Mouse (Mus musculus) layer of hippocampus, adult 18-20 months (tissue): Measurements from ENCODE around the gene Gjc2. TPM values are rescaled to one million over a fixed set of nuclear protein-coding genes. Genes with fewer than 3 reads are reported as not detected.
"Not testable (repeated sequence)": the region's sequence is repeated elsewhere in the genome, so short reads cannot be mapped to it uniquely, and the experiment has no call there.

Experiments used
- DNase-seq, 2 experiments: peaks; one replicate each; pipeline ENCODE4 v3.0.0; 2022; ENCODE audit warnings: low spot score in 2 of 2
- long read RNA-seq: library from polyadenylated mRNA; stranded (forward); transcript quantifications from one replicate; pipeline ENCODE4 v2.0.0, GENCODE M21; 2021
- total RNA-seq, 2 experiments: library from RNA; stranded (reverse); gene quantifications; 2 replicates each; pipeline ENCODE4 v1.2.3; 2021

Gene Gjc2
- total RNA-seq, result 10 to 100 TPM; 11.9 to 13.6 TPM
- long read RNA-seq, transcript Gjc2-202 (2 exons, 2,187 nt), result major isoform, 11 of 14 reads
- long read RNA-seq, partial matches to known transcripts, result 0 of 14 reads
- long read RNA-seq, other reads (novel, unspliced or antisense), result 3 of 14 reads

DNA sequence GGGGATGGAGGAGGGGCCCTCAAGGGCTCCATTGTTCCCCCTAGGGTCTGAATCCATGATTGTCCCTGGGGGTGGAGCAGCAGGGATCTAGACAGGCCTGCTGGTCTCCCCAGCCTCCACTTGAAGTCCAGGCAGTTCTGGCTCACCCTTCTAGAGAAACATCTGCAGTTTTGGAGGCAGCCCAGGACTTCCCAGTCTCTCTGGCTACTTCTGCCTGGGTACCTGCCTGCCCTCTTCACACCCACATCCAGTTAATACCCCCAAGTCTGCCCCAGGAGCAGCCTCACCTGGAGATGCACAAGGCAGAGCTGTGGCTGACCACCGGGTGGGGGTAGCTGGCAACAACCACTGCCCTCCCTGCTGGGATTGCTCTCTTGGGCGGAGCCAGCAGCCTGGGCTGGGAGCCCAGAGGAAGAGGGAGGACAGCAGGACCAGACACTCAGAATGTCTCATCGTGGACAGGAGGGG, at the start of gene Gjc2:
Gjc2 (minus strand) TSS at position 350 of the 468 bp plus-strand sequence.
- peak; percentile 24 to 35 for DNase-seq

DNA sequence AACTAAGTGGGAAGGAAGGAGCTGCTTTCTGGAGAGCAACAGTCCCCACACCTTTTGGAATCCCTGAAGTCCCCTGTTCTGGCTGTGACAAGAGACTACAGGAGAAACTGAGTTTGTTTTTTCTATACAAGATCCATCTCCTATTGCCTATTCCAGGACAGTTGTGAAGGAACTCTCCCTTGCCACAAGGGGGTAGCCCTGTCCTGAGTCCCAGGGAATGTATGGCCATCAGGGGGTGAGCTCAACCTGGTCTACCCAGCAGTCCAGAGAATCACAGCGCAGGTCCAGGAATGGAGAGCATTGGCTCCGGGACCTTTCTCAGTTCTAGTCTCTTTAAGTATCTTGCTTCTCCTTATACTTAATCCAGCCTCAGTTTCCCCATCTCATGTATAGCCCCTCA, 49.8 kb upstream of the Gjc2 start:
- DNase-seq, result no peak

DNA sequence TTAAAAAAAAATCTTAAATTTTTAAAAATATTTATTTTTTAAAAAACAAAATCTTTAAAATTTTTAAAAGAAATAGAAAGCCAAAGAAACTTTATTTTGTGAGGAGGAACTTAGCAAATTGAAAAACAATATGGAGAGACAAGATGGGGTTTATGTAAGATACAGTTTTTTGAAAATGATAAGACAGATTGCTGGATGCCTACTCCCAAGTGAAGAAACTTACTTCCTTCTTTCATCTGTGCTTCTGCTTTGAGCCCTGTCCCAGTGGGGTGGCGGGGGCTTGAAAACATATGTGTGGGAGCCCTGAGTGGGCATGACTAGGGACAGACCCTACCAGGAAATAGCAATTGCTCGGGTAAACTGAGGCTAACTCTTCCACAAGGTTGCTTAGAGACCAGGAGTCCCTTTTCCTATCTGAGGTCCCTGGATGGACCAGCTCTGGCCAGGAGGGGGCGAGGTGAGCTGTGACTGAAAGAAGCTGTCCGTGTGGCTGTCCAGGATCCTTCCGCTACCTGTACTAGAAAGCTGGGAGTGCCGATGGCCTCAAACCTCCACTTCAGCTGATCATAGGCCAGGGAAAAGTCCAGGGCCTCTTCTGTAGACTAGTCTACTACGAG, 47.2 kb upstream of the Gjc2 start:
- DNase-seq, result peak in 1 of 2 experiments; percentile 66

DNA sequence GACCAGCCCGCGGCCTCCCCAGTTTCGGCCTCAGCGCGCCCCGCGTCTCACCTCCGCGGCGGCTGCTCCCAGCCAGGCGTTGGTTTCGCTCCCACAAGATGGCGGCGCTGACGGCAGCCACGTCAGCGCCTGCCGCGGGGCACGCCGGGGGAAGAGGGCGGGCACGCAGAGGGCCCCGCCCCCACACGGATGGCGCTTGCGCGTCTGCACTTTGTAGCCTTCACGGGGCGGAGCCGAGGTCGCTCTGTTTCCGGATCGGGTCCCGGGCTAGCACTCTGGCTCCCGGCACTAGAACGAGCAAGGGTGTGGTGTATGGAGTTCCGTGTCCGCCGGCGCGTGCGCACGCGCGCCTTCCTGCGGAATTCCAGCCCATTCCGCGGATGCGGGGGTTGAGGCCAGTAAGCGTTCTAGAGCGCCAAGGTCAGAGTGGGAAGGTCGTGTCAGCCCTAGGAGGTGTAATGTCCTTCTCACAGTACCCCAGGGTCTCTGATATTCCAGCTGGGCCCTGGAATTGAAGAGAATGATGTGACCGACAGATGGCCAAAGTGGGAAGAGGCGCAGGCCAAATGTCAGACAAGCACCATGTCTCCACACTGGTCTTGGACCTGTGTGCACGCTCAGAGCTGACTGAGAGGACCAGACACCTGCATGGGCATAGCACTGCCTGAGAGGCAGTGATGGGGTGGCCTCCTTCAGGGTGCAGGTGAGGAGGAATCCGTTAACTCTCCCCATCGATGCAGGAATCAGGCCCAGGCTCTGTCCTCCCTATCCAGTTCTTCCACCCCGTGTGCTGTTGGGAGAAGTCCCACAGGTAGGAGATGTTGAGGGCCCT, 45.3 kb upstream of the Gjc2 start, which contains the start of gene Arf1:
Arf1 (minus strand) TSS at position 149 of the 832 bp plus-strand sequence.
- peak; percentile 94 to 98 for DNase-seq

DNA sequence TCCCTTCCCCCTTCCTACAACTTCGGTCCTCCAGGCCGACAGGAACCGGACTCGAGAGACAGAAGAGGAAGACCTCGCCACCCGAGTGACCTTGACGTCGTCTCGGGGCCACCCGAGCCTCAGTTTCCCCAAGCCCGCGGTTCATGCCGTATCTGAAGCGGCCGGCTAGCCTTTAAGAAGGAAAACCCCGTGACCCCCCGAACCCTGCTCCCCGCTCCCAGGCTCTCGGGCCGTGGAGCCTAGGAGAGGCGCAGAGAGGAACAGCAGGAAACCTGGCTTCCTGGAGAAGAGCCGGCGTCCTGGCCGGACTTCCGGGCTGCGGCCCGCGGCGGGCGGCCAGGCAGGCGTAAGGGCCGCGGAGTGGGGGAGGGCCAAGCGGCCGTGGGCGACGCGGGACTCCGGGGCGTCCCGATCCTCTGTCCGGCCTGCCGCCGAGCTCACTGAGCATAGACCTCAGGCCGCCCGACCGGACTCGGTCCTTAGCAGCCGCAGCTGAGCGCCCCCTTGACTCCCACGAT, 44.6 kb upstream of the Gjc2 start:
- DNase-seq, result no peak

DNA sequence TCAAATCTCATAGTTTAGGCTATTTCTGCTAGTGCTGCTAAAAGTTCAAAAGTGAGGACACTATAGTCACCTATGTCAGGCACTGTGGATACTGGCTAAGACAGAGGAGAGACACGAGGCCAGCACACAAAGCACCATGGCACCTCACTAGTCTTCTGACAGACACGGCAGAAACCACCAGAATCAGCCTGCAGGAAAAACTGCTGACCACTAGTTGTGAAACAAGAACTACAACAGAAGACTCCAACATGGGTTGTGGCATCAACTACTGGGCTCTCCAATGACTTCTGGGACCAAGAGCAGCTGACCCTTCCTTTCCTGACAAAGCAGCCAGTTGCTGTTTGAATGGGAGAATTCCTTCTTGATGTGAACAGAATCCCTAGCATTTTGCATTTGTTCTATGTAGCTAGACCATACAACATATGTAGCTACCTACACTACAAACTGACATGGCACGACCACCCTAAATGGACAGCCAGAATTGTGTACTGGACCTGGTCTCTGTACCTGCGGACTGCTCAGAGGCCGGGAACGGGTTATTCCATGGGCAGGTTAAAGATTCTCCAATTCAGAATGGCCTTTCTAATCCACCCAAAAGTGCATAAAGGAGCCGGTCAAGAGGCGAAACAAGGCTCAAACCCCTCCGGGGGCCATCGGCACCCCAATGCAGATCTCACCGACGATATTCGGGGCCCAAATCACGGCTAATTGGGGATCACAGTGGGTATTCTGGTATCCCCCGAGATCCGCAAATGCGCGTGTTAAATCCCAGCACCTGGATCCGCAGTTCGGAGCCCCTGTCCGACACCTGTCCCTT, 44.0 kb upstream of the Gjc2 start:
- peak in 1 of 2 experiments; percentile 16 for DNase-seq

DNA sequence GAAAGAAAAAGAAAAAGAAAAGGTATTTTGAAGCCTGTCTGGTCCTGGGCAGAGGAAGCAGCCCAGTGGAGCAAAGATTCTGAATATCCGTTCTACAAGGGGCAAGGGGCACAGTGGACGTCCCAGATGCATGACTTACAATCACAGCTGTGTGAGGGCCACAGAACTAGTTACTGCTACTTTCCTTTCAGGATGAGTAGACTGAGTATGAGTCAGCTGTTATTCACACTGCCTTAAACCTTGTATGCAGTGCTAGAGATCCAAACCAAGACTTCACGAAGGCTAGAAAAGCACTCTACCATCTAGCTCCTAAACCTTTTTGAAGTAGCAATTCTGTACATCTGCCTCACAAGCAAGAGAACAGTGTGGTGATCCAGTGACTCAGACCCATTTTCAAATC, 43.2 kb upstream of the Gjc2 start:
- no peak for DNase-seq

DNA sequence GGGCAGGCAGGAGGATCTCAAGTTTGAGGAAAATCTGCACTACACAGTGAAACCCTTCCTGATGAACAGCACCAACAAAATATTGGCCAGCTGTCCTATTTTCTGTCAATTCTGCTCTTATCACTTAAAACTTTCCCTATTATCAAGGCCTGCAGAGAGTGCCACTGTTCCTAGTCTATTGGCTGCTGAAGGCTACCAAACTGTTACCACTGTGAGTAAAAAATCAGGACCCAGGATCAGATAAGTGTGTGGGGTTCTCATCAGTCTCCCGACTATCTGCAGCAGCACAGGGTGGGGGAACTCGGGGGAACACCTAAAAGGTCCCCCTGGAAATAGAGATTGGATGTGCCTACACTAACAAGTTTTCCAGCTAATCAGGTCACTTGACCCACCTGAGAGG, 42.2 kb upstream of the Gjc2 start:
- DNase-seq, result no peak

DNA sequence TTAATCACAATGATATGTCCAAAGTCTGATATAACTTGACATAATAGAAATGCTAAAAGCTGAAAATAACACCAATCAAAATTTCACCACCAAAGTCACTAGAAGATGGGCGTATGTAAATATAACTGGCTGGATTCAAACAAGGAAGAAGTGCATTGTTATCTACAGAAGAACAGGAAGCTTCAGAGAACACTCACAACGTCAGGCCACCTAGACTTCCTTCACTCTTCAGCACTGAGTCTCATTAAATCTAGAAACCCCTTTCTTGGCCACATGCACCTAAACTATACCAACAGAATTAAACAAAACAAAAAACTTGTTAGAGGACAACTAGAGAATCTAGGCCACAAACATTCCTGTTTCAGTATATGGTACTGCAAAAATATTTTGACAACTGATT, 41.5 kb upstream of the Gjc2 start:
- DNase-seq, result no peak

DNA sequence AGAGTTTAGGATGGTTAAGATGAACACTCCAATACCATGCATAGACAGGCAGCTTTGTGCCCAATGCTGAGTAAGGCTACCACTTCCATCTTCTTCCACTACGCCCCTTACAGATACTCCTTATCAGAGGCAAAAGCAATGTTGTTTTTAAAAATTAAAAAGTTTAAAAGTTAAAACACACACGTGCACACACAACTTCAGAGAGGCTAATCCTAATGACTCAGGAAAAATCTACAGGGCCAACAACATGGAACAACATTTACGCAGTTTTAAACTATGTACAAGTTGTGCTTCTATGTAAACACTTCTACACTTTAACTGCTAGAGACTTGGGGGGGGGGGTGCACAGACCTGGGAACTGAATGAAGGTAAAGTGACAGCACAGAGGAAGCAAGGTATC, 41.0 kb upstream of the Gjc2 start:
- no peak for DNase-seq

DNA sequence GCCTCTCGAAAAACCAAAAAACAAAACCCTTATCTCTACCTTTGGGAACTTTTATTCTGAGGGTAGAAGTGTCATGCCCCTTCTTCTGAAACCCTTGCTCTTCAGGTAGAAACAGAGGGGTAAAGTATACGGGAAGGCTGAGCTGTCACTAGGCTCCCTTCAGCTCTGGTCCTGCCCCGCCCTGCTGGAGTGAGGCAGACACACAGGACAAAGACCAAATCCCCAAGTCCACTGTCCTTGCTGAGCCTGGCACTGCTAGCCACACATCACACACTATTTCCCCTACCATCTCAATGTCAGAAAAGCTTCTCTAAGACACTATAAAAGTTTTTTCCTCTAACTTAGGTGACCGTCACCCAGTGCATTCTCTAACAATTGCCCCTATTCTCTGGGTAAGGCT, 39.3 kb upstream of the Gjc2 start:
- DNase-seq, result no peak

DNA sequence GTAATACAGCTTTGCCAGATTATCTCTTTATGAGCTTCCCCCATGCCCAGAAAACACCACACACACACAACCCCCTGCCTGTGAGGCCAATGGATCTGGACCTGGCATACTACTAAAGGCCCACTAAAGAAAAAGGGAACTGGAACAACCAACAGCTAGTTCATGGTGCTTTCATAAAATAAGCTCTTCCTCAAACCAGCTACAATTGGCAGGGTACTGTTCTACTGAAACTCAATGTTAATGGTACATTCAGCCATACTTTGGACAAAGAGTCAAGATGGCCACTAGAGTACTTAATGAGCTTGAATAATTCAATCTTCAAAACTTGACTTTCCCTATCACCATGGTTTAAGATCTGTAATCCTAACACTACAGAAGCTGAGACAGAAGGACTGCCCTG, 38.6 kb upstream of the Gjc2 start:
- no peak for DNase-seq

DNA sequence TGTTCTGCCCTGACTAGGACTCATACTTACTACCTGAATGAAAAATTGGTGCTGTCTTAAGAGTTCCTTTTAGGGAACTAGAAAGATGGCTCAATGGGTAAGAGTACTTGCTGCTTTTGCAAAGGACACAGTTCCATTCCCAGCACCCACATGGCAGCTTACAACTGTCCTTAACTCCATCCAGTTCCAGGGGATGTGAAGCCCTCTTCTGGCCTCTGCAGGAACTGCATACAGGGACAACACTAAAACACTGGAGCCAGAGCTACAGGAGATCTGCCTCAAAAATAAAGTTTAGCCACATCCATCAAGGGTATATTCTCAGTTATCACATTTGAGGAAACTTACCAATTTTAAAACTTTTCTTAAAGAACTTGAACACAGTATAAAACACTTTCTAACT, 36.1 kb upstream of the Gjc2 start:
- DNase-seq, result no peak

DNA sequence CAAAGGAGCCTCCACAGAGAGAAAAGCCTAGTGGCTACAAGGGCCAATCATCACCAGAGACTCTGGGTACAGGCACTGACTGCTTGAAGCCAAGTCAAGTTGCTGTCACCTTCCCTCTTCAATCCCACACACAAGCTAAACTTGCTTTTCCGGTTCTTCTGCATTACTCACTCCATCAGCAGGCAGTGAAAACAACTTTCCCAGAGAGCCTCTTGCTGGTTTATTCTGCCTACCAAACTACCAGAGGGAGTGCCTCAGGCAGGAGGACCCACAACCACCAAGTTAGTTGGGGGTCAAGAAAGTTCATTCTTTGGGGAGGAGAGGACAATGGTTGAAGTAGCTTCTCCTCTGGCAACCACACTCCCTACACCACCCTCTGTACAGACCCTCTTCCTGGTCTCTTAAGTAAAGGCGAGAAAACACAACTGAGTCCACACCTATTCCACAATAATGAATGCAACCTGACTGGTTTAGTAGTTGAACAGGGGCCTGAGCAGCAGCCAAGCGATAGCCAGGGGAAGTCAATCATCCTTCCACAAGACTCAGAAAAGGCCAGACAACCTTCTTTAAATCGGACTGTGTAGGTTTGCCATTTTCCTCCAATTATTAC, 35.5 kb upstream of the Gjc2 start:
- peak in 1 of 2 experiments; percentile 18 for DNase-seq

DNA sequence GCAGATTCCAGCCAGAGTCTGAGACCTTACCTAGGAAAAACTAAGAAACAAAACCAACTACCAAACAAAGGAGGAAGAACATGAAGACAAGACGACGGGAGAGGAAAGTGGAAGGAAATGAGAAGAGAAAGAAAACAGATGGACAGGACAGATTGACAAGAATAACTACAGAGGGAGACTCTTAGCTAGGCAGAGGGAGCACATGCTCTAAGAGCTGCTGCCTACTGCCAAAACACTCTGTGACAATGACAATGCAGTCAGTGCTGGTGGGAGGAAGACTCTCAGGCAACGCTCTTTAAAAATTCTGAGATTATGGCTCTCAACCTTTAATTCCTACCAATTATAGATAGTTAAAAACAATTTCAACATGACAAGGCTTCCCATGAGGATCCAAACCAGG, 33.9 kb upstream of the Gjc2 start:
- peak; percentile 64 to 80 for DNase-seq

DNA sequence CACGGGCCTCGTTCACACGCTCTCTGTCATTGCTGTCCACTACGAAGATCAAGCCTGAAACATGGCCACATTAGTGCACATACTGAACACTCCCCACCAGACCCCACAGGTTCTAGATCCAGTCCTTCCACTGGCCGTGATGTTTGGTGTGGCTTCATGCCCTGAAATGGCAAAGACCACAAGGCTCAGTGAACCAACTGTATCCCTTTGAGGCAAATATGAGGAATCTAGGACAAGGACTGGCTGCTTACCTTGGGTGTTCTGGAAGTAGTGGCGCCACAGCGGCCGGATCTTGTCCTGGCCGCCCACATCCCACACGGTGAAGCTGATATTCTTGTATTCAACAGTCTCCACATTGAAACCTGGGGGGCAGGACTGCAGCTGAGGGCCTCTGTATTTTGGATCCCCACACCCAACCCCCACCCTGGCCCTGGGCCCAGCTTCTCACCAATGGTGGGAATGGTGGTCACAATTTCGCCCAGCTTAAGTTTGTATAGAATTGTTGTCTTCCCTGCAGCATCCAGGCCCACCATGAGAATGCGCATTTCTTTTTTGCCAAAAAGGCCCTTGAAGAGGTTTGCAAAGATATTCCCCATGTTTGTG, 30.0 kb upstream of the Gjc2 start:
- no peak for DNase-seq

DNA sequence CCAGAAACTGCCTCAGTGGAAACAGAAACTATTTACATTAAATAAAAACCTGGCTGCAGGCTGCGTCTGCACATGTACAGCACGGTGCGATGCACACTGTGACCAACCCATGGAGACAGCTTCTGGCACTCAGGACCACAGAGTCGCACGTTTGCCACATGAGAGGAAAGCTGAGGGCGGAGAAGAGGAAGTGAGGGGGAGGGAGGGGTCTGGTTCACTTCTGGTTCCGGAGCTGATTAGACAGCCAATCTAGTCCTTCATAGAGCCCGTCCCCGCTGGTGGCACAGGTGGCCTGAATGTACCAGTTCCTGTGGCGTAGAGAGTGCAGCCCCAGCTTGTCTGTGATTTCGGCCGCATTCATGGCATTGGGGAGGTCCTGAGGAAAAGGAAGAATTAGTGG, 29.3 kb upstream of the Gjc2 start:
- DNase-seq, result peak in 1 of 2 experiments; percentile 28

DNA sequence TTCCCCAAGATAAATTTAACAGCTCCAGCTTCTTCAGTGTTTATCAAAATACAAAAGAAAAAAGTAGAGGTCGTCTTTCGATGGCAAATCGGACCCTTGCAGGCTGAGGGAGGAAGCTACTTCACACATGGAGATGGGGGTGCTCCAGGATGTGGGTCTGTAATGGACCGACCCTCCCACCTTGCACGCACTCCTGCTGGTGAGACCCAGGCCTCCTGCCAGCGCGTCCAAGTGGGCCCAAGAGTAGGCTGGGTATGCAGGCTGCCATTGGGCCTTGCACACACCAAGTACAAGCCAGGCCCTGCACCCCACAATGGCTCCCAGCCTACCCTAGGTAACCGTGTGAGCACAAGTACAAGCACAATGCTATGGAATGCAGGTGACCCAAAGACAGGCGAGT, 28.5 kb upstream of the Gjc2 start:
- DNase-seq, result not testable (repeated sequence)

DNA sequence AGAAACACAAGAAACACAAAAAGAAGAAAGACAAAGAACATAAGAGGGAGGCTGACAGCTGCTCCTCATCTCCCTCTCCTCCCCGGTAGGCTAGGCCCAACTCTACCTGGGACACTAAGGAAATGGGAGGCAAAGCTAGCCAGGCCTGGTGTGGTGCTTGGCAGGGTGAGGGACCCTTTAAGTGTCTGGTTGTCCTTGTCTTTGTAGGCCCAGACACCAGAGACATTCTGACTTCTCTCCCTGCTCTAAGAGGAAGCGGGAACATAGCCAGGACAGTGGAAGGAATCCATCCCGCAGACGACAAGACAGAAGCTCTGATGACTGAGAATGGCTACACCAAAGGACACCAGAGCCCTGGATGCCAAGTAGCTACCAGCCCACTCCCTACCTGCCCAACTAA, 27.0 kb upstream of the Gjc2 start:
- DNase-seq, result no peak

DNA sequence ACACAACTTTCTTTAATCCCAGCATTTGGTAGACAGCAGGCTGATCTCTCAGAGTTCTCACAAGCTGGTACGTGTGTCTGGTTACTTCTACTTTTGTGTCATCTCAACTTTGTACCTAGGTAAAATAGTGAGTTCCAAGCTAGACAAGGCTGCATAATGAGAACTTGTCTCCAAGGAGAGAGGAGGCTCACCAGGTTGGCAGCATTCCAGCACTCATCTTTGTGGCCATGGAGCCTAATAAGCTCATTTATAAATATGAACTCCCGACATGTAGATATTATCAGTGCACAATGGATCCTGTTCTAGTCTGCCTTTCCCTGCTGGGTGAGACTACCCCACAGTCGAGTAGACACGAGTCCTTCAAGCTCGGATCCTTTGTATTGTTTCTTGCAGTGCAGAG, 26.6 kb upstream of the Gjc2 start:
- DNase-seq, result no peak
